Mouse (Mus musculus): Measurements from ENCODE around the gene Card6. TPM values are rescaled to one million over a fixed set of nuclear protein-coding genes. Genes with fewer than 3 reads are reported as not detected.

Gene Card6
- polyA plus RNA-seq (2015; fragmentation: Nextera tagmentation; extraction: Ambion mirVana) = 1.7 and 1.9 TPM in 2 replicates

DNA sequence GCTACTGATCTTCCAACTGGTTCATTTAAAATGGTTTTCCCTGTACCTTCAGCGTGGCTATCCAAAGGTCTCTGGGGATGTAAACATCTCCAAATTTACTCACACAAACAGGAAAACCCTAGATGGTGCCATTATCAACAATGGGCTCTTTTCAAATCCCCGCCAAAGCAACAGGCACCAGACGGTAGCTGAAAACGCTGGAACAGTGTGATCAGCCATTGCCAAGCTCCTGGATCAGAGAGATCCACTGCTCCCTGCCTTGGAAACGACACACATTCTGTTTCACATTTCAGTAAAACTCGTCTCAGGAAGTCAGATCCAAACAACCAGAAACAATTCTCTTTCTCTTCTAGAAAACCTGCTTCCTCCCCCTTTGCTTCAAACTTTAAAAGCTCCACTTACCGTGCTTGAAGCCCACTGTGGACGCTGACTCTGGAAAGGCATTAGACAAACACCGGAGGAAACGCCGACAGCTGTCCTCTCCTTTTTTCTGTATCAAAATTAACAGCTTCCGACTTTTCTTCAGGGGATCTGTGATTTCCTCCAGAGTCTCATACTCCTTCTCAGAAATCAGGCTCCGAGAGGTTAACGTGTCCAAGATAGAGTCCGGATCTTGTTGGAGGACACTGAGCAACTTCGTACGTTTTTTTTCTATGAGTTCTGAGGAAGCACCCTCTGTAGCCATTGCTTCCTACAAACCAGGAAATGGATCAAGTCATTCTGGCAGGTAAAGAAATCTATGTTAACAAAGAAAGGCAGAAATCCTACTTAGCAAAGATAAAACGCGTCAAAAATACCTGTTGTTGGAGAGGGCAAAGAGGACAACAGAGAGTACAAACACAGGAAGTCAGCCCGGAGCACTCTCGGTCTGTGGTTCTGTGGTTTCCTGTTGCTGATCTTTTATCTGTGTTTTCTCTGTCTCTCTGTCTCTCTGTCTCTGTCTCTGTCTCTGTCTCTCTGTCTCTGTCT is at the start of gene Card6:
TSS of gene Card6 (minus strand) at position 854 of the 969 bp plus-strand sequence.
- H3K9ac ChIP-seq = 0 out of 2 replicates have a peak within 1 kb of the TSS, but pooled peaks have one; percentile 6

DNA sequence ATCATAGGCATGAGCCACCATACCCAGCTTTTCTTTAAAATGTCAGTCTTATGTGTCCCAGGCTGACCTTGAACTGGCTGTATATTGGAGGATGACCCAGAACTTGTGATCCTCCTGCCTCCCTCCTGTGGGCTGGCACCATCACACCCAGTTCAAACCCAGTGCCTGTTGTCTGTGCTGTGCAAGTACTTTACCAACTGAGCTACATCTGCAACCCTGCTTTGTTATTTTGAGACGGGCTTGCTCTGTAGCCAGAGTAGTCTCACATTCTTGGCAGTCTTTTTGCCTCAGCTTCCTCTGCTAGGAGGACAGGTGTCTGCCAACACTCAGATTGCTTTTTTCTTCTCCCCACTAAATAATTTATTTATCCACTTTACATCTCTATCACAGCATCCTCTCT is 49.0 kb upstream of the Card6 start:
- Histone ChIP-seq H3K36me3 (no peaks in the 10 kb centered on the region; the same call in 1 of the 2 replicates), H3K27ac (replicated peaks) (no peak overlapping the region), H3K9me3 (replicated peaks) (no peaks in the 10 kb centered on the region), H3K9ac (no peak overlapping the region), H3K4me3 (replicated peaks) (no peak overlapping the region), H3K27me3 (no peaks in the 10 kb centered on the region), H3K4me2 (replicated peaks) (no peak overlapping the region), H3K4me1 (peaks cover 8% of the 10 kb centered on the region; the same call in 1 of the 2 replicates)
- ATAC-seq (ENCODE audit: insufficient number of reproducible peaks, low FRiP score, low TSS enrichment, low read depth) = no peak
- WGBS = 57% methylated on average over 1 of the region's 1 CpGs

More for the DNA sequence above, at the start of gene Card6:
- 48% methylated on average over 21 of the region's 21 CpGs for WGBS
- Histone ChIP-seq H3K4me1 (no peaks in the 10 kb centered on the region), H3K27me3 (no peaks in the 10 kb centered on the region), H3K27ac (replicated peaks) (peak within 1 kb of the TSS; percentile 44; the same call in 1 of the 2 replicates), H3K9me3 (replicated peaks) (no peaks in the 10 kb centered on the region), H3K36me3 (no peaks in the 10 kb centered on the region), H3K4me3 (replicated peaks) (peak within 1 kb of the TSS; percentile 32), H3K4me2 (replicated peaks) (peak within 1 kb of the TSS; percentile 34)
- ATAC-seq (ENCODE audit: insufficient number of reproducible peaks, low FRiP score, low TSS enrichment, low read depth) = no peak

DNA sequence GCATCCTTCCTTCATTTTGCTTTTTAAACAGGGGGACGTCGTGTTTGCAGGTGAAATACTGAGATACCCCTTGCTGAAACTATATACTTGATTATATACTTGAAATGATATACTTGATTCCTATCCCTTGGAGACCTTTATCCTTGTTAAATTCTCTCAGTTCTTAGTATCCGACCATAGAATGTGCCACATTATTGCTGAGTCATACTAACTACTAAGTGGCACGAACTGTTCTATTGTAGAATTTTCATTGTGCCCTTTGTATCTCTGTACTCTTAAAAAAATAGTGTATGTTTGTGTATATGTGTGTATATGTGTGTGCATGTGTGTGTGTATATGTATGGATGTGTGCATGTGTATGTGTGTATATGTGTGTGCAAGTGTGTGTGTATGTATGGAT is 48.0 kb upstream of the Card6 start:
- Histone ChIP-seq H3K27ac (replicated peaks) (no peak overlapping the region), H3K4me3 (replicated peaks) (no peak overlapping the region), H3K4me2 (replicated peaks) (no peak overlapping the region), H3K4me1 (peaks cover 8% of the 10 kb centered on the region; the same call in 1 of the 2 replicates), H3K9me3 (replicated peaks) (no peaks in the 10 kb centered on the region), H3K36me3 (no peaks in the 10 kb centered on the region), H3K27me3 (no peaks in the 10 kb centered on the region), H3K9ac (no peak overlapping the region)
- ATAC-seq (ENCODE audit: insufficient number of reproducible peaks, low FRiP score, low TSS enrichment, low read depth) = no peak
- 75% methylated on average over 4 of the region's 4 CpGs for WGBS

DNA sequence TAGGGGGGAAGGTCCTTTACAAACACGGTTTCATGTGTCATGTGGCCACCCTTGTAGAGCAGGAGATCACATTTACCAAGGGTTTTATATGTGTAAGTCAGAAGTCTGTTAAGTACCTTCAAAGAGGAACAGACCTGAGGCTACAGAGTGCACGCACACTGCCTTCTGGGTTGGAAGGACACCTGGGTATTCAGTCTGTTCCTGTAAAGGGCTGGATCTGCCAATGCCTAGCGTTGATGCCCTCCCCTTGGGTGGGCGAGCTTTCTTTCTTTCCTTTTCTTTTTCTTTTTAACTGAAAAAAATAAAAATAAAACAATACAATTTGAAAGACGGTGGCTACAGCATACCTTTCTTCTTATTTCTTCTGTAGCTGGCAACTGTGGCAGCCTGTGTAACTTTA is 46.8 kb upstream of the Card6 start:
- WGBS = 58% methylated on average over 5 of the region's 5 CpGs
- Histone ChIP-seq H3K27ac (replicated peaks) (no peak overlapping the region), H3K27me3 (no peaks in the 10 kb centered on the region), H3K4me3 (replicated peaks) (no peak overlapping the region), H3K36me3 (no peaks in the 10 kb centered on the region), H3K9me3 (replicated peaks) (no peaks in the 10 kb centered on the region), H3K4me1 (peaks cover 8% of the 10 kb centered on the region; the same call in 1 of the 2 replicates), H3K9ac (no peak overlapping the region), H3K4me2 (replicated peaks) (no peak overlapping the region)
- no peak for ATAC-seq (ENCODE audit: insufficient number of reproducible peaks, low FRiP score, low TSS enrichment, low read depth)

DNA sequence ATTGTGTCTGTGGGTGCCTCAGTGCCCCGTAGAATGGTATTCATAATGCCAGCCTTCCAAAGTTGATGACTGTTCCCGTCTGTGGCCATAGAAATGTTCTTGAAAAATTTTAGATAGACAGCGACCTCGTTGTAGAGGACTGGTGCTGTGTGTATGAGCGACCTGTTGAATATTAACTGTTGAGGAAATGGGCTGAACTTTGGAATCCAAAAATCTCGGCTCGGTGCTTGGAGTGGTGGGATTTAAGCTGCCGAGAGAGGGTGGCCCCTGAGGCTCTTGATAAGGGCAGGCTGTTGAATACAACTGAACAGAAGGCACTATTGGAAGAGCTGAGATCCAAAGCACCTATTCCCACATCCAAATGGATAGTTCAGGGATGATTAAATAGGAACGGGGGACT is 46.3 kb upstream of the Card6 start:
- no peak overlapping the region for H3K4me2 ChIP-seq (replicated peaks)
- H3K4me3 ChIP-seq (replicated peaks) = no peak overlapping the region
- 82% methylated on average over 9 of the region's 9 CpGs for WGBS
- ATAC-seq (ENCODE audit: insufficient number of reproducible peaks, low FRiP score, low TSS enrichment, low read depth) = no peak
- H3K36me3 ChIP-seq = no peaks in the 10 kb centered on the region
- peaks cover 8% of the 10 kb centered on the region; the same call in 1 of the 2 replicates for H3K4me1 ChIP-seq
- H3K27ac ChIP-seq (replicated peaks) = no peak overlapping the region
- H3K9me3 ChIP-seq (replicated peaks) = no peaks in the 10 kb centered on the region
- no peak overlapping the region for H3K9ac ChIP-seq
- H3K27me3 ChIP-seq = no peaks in the 10 kb centered on the region

DNA sequence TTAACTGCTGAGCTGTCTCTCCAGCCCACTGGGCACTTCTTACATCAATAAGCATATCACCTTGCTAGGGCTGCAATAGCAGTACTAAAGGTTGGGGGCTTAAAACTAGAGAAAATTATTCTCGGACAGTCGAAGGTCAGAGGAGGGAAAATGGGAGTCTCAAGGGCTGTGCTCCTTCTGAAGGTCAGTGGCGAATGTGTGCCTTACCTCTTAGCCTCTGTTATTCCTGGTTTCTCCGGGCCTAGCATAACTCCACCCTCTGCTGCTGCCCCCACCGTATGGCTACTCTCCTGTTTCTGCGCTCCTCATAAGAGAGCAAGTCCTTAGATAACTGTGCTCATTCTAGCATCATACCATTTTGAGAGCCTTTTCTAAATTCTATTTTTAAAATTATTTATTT is 43.8 kb upstream of the Card6 start:
- Histone ChIP-seq H3K9me3 (replicated peaks) (no peaks in the 10 kb centered on the region), H3K4me3 (replicated peaks) (no peak overlapping the region), H3K4me1 (peaks cover 20% of the 10 kb centered on the region), H3K9ac (no peak overlapping the region), H3K27me3 (no peaks in the 10 kb centered on the region), H3K4me2 (replicated peaks) (no peak overlapping the region), H3K36me3 (no peaks in the 10 kb centered on the region), H3K27ac (replicated peaks) (no peak overlapping the region)
- ATAC-seq (ENCODE audit: insufficient number of reproducible peaks, low FRiP score, low TSS enrichment, low read depth) = no peak
- whole genome bisulfite sequencing = 95% methylated on average over 6 of the region's 6 CpGs

DNA sequence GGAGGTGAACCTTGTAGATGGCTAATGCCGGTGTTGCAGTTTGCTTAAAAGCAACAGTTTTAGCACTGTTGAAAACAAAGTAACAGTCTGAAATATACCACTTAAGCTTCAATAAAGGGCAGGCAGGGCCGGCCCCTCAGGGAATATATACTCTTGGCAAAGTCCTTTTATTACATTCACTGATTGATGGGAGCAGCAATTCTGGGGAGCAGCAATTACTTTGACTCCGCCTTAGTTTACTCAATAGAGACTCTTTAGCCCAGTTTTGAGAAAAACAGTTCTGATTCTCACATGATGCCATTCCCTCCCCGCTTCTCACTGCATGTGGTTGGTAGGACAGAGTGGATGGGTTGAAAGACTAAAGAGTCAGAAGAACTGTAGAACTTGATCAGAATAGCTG is 40.8 kb upstream of the Card6 start:
- no peak overlapping the region for H3K27ac ChIP-seq (replicated peaks)
- no peak overlapping the region for H3K4me3 ChIP-seq (replicated peaks)
- H3K9ac ChIP-seq = no peak overlapping the region
- H3K36me3 ChIP-seq = no peaks in the 10 kb centered on the region
- H3K4me2 ChIP-seq (replicated peaks) = no peak overlapping the region
- no peak for ATAC-seq (ENCODE audit: insufficient number of reproducible peaks, low FRiP score, low TSS enrichment, low read depth)
- H3K9me3 ChIP-seq (replicated peaks) = no peaks in the 10 kb centered on the region
- peaks cover 26% of the 10 kb centered on the region for H3K4me1 ChIP-seq
- H3K27me3 ChIP-seq = no peaks in the 10 kb centered on the region
- 50% methylated on average over 4 of the region's 4 CpGs for WGBS

DNA sequence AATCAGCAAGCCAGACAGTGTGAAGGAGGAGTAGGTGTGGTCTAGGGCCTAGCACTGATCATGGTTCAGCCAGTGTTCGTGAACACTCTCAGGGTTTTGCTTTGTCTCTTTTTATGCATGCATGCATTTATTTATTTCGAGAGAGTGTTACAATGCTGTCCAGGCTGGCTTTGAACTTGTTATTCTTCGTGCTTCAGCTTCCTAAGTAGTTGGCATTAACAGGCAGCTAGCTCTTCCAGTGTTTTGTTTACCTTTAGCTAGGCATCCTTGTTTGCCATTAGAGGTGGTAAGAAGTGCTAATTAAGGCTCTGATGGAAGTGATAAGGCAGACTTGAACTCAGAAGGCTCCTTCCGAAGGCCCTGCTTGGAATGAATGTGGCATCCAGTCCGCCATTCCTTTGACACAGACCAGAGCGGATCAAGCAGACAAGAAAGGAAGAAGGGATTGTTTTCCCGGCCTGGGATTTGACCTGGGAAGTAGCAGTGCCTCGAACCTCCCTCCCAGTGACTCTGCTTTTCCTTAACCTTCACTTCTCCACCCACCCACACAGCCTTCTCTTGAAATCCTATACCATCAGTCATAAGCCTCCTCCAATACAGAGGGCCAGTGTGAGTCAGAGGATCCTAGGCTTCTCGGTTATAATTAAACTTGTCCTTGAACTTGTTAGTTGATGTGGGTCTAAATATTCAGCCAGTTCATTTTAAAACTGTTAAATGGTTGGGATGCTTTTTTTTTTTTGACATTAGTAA is 37.0 kb upstream of the Card6 start:
- H3K4me3 ChIP-seq (replicated peaks) = peak overlapping the region; percentile 69
- peak overlapping the region; percentile 58 for H3K4me2 ChIP-seq (replicated peaks)
- no peak for ATAC-seq (ENCODE audit: insufficient number of reproducible peaks, low FRiP score, low TSS enrichment, low read depth)
- WGBS = 42% methylated on average over 9 of the region's 9 CpGs
- peaks cover 26% of the 10 kb centered on the region for H3K4me1 ChIP-seq
- H3K27me3 ChIP-seq = no peaks in the 10 kb centered on the region
- no peak overlapping the region for H3K9ac ChIP-seq
- no peak overlapping the region; the same call in 1 of the 2 replicates for H3K27ac ChIP-seq (replicated peaks)
- H3K9me3 ChIP-seq (replicated peaks) = no peaks in the 10 kb centered on the region
- H3K36me3 ChIP-seq = no peaks in the 10 kb centered on the region

DNA sequence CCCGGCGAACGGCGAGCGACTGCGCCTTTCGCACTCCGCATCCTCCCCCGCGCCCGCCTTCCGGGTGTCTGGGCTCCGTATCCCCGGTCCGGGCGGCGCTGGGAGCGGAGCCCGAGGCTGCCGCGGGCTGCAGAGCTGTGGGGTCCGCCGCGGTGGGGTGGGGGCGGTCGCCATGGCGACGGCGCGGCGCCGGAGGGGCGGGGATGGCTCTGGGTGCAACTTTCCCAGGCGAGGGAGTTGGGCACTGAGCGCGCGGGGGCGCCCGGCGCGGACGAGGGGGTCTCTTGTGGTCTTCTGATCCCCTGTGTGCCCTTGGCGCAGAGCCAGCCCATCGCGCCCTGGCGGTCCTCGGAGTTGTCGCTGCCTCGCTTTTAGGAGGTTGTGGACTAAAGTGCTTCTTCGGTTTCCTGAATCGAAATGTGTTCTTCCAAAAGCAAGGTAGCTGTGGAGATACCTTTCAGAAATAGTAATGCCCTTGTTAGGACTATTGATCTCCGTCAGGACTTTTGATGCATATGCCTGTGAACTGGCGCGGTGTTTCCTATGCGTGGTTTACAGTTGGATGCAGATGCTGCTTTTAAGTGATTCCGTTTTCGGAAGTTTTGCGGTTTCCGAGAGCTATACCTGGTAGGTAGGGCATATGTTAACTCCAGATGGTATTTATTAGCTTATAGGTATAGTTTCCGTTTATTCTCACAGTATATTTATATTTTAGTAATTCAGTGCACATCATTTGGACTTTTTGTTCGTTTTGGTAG is 35.9 kb upstream of the Card6 start:
- ATAC-seq (ENCODE audit: insufficient number of reproducible peaks, low FRiP score, low TSS enrichment, low read depth) = peak; percentile 80
- Histone ChIP-seq H3K27ac (replicated peaks) (peak overlapping the region; percentile 90), H3K9me3 (replicated peaks) (no peaks in the 10 kb centered on the region), H3K4me2 (replicated peaks) (peak overlapping the region; percentile 58), H3K9ac (peak overlapping the region; percentile 78), H3K27me3 (no peaks in the 10 kb centered on the region), H3K36me3 (no peaks in the 10 kb centered on the region), H3K4me3 (replicated peaks) (peak overlapping the region; percentile 69), H3K4me1 (peaks cover 24% of the 10 kb centered on the region)
- WGBS = under 1% methylated on average over 61 of the region's 61 CpGs

DNA sequence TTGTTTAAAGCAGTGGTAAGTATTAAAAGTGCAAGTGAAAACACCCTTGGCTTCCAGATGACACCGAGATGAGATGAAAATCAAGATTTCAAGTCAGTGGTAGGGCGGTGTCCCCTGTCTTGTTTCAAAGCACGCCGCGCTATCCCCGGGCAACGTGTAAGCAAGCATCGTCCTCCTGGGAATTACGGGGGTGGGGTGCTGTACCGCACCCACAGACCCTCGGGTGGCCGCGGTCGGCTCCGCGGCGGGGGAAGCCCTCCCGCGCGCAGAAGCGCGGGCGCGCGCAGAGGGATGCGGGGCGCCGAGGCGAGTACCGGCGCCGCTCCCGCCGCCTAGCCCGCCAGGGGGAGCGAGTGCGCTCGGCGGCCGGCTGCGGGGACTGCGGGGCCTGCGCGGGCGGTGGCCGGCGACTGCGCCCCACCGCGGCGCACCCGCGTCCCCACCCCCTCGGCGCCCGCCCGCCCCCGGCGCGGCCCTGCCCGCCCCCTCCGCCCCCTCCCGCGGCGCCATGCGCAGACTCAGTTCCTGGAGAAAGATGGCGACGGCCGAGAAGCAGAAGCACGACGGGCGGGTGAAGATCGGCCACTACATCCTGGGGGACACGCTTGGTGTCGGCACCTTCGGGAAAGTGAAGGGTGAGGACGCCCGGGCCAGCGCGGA is 35.2 kb upstream of the Card6 start, which contains the start of gene Prkaa1:
TSS of gene Prkaa1 (plus strand) at position 501 of the 660 bp plus-strand sequence.
- Histone ChIP-seq H3K9me3 (replicated peaks) (no peaks in the 10 kb centered on the region), H3K4me2 (replicated peaks) (peak within 1 kb of the TSS; percentile 58), H3K4me3 (replicated peaks) (peak within 1 kb of the TSS; percentile 69), H3K27me3 (no peaks in the 10 kb centered on the region), H3K4me1 (peaks cover 17% of the 10 kb centered on the region), H3K36me3 (no peaks in the 10 kb centered on the region), H3K27ac (replicated peaks) (peak within 1 kb of the TSS; percentile 90), H3K9ac (peak within 1 kb of the TSS; percentile 78)
- ATAC-seq (ENCODE audit: insufficient number of reproducible peaks, low FRiP score, low TSS enrichment, low read depth) = peak; percentile 89
- under 1% methylated on average over 77 of the region's 80 CpGs for WGBS

Measured in embryonic facial prominence, embryonic 15.5 days (tissue).